Comparison of ENCODE assay signal across 11 mouse cellular contexts in genomic region chr10:110782655-110783054, GRCm38 (mm10). TPM values are rescaled to one million over a fixed set of nuclear protein-coding genes. Genes with fewer than 3 reads are reported as not detected.
DNase-seq lines count a peak whose midpoint lies in the region; ATAC-seq and TF ChIP-seq lines count a peak whose summit lies in the region.
"Had no signal": no experiment of that assay in that cellular context is flagged by ENCODE, and none has a peak within 500 bp of the region (broad histone marks: within the 10 kb centered on the region; RNA-seq: fewer than 3 reads in every experiment).

No protein-coding gene starts in this region.

- ATAC-seq in forebrain, postnatal 0 days = no peak
- peak; percentile 56; the same call in 1 of the 2 replicates for ATAC-seq in granulocyte monocyte progenitor cell, adult 5-6 weeks (replicated peaks; ENCODE audit: poor library complexity, severe bottlenecking)

- DNase-seq in forebrain, postnatal 0 days = no peak
- DNase-seq in forebrain, embryonic 10.5 days (ENCODE audit: extremely low spot score, low spot score) = no peak
- DNase-seq in left cerebral cortex, postnatal 4 days = peak; percentile 17
- DNase-seq in left cerebral cortex, adult 9 months (ENCODE audit: low spot score in 2 of 2) = no peak
- DNase-seq in limb, embryonic 10.5 days (ENCODE audit: low spot score) = no peak
- no peak for DNase-seq in layer of hippocampus, adult 18-20 months (ENCODE audit: low spot score in 2 of 2)
- DNase-seq: cerebellum, postnatal 36 days; thymus, adult 18-20 months had no signal

- H3K27ac ChIP-seq in forebrain, postnatal 0 days (ENCODE audit: low read depth, low read length) = no peak overlapping the region
- no peak overlapping the region for H3K27ac ChIP-seq in forebrain, embryonic 10.5 days
- H3K27ac ChIP-seq in limb, embryonic 10.5 days = no peak overlapping the region
- H3K27ac ChIP-seq: hindbrain, embryonic 15.5 days had no signal

- peak; percentile 43 for TF ChIP-seq CTCF in forebrain, postnatal 0 days (IDR thresholded peaks at IDR 0.05; ENCODE audit: low read depth)
- peak; percentile 65 for TF ChIP-seq CTCF in E14TG2a.4 (conservative IDR thresholded peaks at IDR 0.05; ENCODE audit: low read length)

- H3K9ac ChIP-seq in forebrain, postnatal 0 days = no peak overlapping the region
- H3K9ac ChIP-seq: hindbrain, embryonic 15.5 days had no signal

- H3K4me3 ChIP-seq in forebrain, postnatal 0 days (ENCODE audit: low read depth, low read length) = no peak overlapping the region
- no peak overlapping the region for H3K4me3 ChIP-seq in forebrain, embryonic 10.5 days
- H3K4me3 ChIP-seq in E14TG2a.4 (replicated peaks; ENCODE audit: low read length) = no peak overlapping the region
- no peak overlapping the region for H3K4me3 ChIP-seq in limb, embryonic 10.5 days
- H3K4me3 ChIP-seq: hindbrain, embryonic 15.5 days had no signal

- no peaks in the 10 kb centered on the region for H3K27me3 ChIP-seq in forebrain, postnatal 0 days (ENCODE audit: insufficient read depth, low read length)
- H3K27me3 ChIP-seq in forebrain, embryonic 10.5 days (ENCODE audit: poor library complexity, severe bottlenecking) = no peaks in the 10 kb centered on the region
- H3K27me3 ChIP-seq in E14TG2a.4 (ENCODE audit: insufficient read depth, low read length) = no peaks in the 10 kb centered on the region
- H3K27me3 ChIP-seq in limb, embryonic 10.5 days (ENCODE audit: low read depth, poor library complexity, severe bottlenecking) = no peaks in the 10 kb centered on the region
- H3K27me3 ChIP-seq: hindbrain, embryonic 15.5 days had no signal

- H3K4me1 ChIP-seq in forebrain, postnatal 0 days (ENCODE audit: insufficient read depth) = no peaks in the 10 kb centered on the region
- no peaks in the 10 kb centered on the region for H3K4me1 ChIP-seq in forebrain, embryonic 10.5 days
- peaks cover 44% of the 10 kb centered on the region for H3K4me1 ChIP-seq in E14TG2a.4 (replicated peaks; ENCODE audit: low read depth, low read length)
- H3K4me1 ChIP-seq in limb, embryonic 10.5 days = peaks cover 4% of the 10 kb centered on the region
- H3K4me1 ChIP-seq: hindbrain, embryonic 15.5 days had no signal

- WGBS in forebrain, postnatal 0 days = 83% methylated on average over 10 of the region's 10 CpGs
- WGBS in forebrain, embryonic 10.5 days = 85% methylated on average over 10 of the region's 10 CpGs
- 81% methylated on average over 10 of the region's 10 CpGs for WGBS in limb, embryonic 10.5 days

- H3K36me3 ChIP-seq in forebrain, postnatal 0 days (ENCODE audit: insufficient read depth) = peaks cover 24% of the 10 kb centered on the region
- H3K36me3 ChIP-seq in forebrain, embryonic 10.5 days (replicated peaks) = peaks cover 96% of the 10 kb centered on the region
- peaks cover 95% of the 10 kb centered on the region for H3K36me3 ChIP-seq in E14TG2a.4 (ENCODE audit: insufficient read depth, low read length)
- peaks cover 97% of the 10 kb centered on the region for H3K36me3 ChIP-seq in limb, embryonic 10.5 days

- intact Hi-C loops in left cerebral cortex, postnatal 4 days (cut with DNase I) = no loop called here

- H3K9me3 ChIP-seq in forebrain, postnatal 0 days (ENCODE audit: low read length) = no peaks in the 10 kb centered on the region
- H3K9me3 ChIP-seq in forebrain, embryonic 10.5 days = no peaks in the 10 kb centered on the region
- H3K9me3 ChIP-seq in E14TG2a.4 (ENCODE audit: low read length) = no peaks in the 10 kb centered on the region
- H3K9me3 ChIP-seq in limb, embryonic 10.5 days (replicated peaks) = no peaks in the 10 kb centered on the region
- H3K9me3 ChIP-seq: hindbrain, embryonic 15.5 days had no signal

- H3K4me2 ChIP-seq in forebrain, postnatal 0 days (ENCODE audit: low read depth) = no peak overlapping the region
- H3K4me2 ChIP-seq: hindbrain, embryonic 15.5 days had no signal

RNA-seq across cellular contexts. Expression of gene E2f7, which starts 37.4 kb away (rescaled TPM):
- total RNA-seq in forebrain, postnatal 0 days (2014; rRNA removed) = 3.2 and 3.5 TPM in 2 replicates
- polyA plus RNA-seq in forebrain, postnatal 0 days (2015; fragmentation: Nextera tagmentation; extraction: Ambion mirVana) = 2.3 and 3.4 TPM in 2 replicates
- 43.8 and 45.2 TPM in 2 replicates for polyA plus RNA-seq in forebrain, embryonic 10.5 days (2016; fragmentation: Nextera tagmentation; extraction: Ambion mirVana)
- 1 to 10 TPM; 5.1 to 6.6 TPM for total RNA-seq in left cerebral cortex, postnatal 4 days (2021)
- total RNA-seq in granulocyte monocyte progenitor cell, adult 5-6 weeks (2014; fragmentation: Nextera tagmentation) = 7.5 and 12.5 TPM in 2 replicates
- 5.0 and 5.8 TPM in 2 replicates for total RNA-seq in granulocyte monocyte progenitor cell, adult 5-6 weeks (2017)
- polyA plus RNA-seq in limb, embryonic 10.5 days (2016; fragmentation: Nextera tagmentation; extraction: Ambion mirVana) = 44.7 and 46.6 TPM in 2 replicates
- under 1 TPM; 0.12 to 0.25 TPM for total RNA-seq in layer of hippocampus, adult 18-20 months (2021)
